Mouse (Mus musculus): ENCODE measurements around the gene Fchsd2.

DNA sequence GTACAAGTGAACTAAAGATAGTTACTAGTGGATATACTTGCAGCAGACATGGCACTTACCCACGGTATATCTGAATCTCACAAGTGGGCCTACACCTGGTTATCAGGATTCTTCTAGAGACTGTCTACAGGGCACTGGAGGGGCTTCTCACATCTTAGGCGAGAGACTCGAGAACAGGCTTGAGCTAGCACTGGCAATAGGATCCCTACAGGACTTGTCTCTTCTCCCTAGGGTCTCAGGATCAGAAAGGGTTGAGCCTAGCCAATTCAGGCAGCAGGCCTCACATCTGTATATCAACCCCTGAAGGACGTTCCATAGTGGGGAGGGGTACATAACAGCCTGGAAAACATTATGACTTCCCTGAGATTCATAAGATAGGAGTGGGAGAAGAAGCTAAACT lies 194.2 kb downstream of the Fchsd2 start:
- TF ChIP-seq POLR2A (IDR thresholded peaks at IDR 0.05; ENCODE audit: borderline replicate concordance, extremely low read depth, low read depth, low read length) (no peak), CTCF (IDR thresholded peaks at IDR 0.05; ENCODE audit: insufficient read depth, low read length) (no peak)
